Mouse (Mus musculus) lung, postnatal 4 days (tissue): Measurements from ENCODE around the gene Maml1.
A peak's percentile ranks its signal among the peaks of the same experiment; 100 is the strongest.
"Not testable (repeated sequence)": the region's sequence is repeated elsewhere in the genome, so short reads cannot be mapped to it uniquely, and the experiment has no call there.

Source experiments
- DNase-seq, 2 experiments: peaks; one replicate each; pipeline ENCODE4 v3.0.0; 2021

The Maml1 gene

DNA sequence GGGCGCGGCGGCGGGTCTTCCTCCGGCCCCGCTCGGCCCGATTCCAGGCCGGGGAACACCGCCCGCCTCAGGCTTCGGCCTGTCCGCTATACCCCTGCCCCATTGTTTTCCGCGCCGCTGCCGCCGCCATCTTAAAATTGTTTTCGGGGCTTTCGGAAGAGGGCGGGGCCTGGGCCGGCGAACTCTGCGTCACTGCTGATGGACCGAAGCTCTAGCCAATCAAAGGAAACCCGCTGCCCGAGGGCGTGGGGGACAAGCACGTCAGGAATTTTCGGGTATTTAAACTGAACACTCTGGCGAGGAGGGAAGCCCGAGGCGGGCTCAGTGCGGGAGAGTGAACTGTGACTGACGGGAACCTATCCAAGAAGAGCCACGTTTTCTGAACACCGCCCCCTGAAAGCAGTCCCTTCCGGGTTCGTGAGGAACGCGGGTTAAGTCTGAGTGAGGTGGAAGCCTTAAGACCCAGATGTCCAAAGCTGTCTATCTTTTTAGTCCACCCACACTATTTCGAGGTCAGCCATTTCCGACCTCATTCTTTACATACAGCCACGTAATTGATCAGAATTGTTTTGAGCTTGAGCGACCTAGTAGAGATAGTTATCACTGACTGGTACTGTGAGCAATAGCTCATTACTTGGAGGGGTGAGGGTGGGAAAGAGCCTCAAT lies at the start of gene Maml1:
TSS of gene Maml1 (minus strand) at position 122 of the 666 bp plus-strand sequence.
- DNase-seq: peak; percentile 98 to 99

- DNase-seq: no peak
These were observed 44.8 kb upstream of the Maml1 start for GRCm38 (mm10) chr11:50336891-50337290.

DNA sequence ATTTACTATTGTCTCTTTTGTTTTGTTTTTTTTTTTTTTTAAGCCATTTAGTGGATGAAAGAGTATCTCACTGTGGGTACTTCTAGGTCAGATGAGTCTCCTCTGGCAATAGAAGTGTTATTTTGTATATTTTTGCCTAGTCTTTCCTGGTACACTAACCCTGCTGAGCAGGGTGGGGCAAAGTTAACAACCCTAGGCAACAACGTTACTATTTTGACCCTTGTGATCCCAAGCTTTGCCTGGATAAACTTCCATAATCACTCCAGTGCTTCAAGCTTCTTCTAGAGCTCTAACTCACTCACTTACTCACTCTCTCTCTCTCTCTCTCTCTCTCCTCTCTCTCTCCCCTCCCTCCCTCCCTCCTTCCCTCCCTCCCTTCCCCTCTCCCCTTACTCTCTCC lies 44.0 kb upstream of the Maml1 start:
- no peak for DNase-seq

DNA sequence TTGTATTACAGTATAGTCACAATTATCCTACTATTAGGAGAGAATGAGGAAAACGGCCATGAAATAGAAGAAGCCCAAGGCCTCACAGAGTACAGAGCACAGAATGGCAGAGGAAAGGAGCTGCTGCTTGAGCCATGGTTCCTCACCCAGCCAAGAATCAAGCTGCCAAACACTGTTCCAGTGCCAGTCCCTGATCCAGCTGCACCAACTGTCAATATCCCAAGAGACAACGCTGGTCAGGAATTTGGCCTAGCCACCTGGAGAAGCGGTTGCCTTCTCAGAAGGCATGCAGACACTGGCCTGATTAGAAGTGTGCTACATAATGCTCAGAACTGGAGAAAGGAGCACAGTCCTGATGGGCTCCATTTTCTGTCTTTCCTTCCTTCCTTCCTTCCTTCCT lies 41.1 kb upstream of the Maml1 start:
- no peak for DNase-seq

DNA sequence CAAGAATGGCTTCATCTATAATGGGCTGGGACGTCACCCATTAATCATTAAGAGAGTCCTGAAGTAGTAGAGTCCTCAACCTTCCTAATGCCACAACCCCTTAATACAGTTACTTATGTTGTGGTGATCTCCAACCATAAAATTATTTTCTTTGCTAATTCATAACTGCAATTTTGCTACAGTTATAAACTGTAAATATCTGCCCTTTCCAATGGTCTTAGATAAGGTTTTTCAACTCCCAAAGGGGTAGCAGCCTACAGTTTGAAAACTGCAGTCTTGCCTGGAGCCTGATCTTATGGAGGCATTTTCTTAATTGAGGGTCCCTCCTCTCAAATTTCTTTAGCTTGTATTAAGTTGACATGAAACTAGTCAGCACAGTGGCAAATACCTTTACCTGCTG lies 37.3 kb upstream of the Maml1 start:
- DNase-seq: no peak

DNA sequence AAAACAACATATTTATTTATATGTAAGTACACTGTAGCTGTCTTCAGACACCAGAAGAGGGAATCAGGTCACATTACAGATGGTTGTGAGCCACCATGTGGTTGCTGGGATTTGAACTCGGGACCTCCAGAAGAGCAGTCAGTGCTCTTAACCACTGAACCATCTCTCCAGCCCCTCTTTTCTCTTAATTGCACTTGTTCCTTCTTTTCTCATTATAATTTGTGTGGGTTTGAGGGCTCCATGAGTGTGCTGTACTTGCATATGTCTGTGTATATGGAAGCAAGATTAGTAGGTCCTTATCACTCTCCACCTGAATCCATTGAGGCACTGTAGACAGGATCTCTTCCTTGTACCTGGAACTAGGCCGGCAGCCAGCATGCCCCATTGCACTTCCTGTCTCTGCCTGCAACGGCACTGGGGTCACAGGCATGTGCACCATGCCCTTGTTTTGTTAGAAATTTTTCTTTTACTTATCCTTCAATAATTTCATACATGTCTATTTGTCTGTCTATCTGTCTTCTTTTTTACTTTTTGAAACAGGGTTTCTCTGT lies 36.0 kb upstream of the Maml1 start:
- DNase-seq: no peak

DNA sequence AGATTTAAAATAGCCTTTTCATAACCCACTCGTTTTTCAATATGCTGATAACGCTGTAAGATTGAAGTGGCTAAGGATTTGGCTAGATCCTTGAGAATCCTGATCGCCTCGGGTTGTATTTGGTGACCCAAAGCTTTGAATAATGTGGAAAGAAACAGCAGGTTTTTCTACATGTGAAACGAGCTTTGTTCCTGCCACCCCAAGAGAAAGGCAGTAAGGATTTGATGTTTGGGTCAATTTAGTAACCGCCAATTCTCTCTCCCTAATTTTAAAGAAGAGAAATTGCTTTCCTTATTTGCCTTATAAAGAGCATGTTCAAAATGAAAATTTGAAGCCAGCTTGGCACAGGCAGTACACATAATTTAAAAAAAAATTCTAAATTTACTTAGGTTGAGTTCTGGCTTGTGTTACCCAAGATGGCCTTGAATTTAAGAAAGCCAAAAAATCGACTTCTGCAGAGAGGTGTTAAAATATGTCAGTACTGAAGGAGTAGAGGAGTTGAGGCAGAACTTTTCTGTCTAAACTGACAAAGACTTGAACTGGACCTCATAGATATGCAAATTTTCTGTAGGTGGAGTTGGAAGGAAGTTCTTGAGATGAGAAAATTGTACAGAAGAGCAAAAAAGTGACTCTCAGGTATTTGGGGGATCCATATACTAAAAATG lies 34.3 kb upstream of the Maml1 start:
- no peak for DNase-seq

DNA sequence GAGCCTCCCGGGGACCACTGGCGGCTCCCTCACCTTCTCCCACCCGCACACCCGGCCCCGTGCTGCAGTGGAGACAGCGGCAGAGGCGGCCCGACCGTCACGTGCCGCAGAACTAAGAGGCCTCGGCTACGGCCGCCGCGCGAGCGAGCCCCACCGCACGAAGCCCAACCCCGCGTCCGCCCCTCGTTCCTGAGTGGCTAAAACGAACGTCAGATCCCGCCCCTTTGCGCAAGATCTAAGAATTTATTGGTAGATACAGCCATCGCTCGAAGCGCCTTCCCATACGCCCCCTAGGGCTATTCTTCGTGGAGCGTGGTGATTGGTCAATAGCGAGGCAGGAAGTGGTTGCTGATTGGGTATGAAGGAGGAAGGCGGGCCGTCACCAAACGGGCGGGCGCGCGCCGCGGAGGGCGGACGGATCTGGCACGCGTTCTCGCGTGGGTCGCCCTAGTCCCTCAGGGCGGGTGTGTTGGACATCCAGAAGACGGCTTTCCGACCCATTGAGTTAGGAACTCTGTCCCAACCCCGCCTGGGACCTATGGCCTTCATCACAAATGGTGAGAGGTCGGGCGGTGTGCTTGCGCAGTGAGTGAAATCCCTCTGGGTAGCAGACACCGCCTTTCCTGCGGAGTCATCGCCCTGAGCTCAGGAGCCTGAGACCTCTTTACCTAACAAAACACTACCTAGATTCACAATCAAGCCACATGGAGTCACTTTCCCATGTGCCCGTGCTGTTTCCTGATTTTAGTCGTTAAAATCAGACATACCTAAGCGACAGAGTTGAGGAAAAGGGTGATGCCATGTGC lies 33.6 kb upstream of the Maml1 start, which contains the start of gene Canx:
TSS of gene Canx (minus strand) at position 178 of the 806 bp plus-strand sequence.
- peak; percentile 98 to 99 for DNase-seq

DNA sequence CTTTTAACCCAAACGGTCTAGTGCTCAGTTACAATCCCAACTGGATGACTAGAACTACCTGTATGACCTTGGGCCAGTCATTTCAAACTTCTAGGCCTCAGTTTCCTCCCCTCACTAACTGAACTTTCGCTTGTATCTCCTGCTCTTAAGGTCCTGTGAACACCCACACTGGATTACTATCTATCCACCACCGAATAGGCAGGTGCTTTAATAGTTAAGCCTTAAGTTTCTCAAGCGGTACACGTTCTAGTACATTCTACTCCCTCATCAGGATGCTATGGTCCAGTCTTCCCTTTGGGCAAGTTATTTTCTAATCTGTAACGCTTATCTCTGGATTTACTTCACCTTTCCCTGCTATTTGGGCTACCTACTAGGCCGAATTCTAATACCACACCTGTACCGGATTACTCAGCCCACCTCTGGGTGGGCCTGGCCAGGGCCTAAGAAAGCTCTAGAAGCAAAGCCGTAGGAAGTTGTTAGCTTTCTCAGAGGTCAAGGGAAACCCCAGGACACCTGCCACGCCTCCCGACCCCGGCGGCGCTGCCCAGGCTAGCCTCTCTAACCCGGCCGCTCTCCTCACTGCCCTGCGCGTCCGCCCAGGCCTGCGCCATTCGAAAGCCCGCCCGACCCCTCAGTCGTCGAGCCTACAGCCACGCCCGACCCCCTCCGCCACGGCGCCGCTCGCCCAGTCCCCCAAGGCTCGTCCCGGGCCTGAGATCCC lies 32.8 kb upstream of the Maml1 start:
- DNase-seq: no peak

DNA sequence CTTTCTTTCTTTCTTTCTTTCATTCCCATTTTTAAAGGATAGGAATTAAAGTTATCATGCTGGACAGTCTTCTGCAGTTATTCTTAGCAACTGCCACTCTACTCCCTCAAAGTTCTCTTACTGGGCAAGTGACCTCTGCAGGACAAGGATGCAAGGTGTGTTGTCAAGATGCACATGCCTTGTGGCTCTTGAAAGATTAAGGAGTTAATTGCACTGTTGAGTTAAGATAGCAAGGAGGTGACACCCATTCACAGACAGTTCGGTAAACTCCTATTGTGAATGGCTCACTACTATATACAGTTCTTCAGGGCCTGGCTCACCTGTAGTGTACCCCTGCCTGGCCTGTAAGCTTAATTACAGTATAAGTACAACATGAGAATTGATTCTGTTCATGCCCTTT lies 31.7 kb upstream of the Maml1 start:
- DNase-seq: no peak

DNA sequence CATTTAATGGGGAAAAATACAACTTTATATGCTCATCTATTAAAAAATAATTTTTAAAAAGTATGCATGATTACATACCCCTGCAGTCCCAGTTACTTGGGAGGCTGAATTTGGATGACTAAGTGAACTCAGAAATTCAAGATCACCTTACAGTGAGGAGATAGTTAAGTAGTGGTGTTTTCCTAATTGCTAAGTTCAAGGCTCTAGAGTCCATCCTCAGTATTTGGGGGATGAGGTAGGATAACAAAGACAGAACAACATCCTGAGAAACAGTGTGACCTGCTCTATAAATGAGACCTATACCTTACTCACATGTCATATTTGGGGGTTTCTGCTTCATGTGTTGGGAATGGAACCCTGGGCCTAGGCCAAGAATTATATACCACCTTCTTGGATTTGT lies 30.2 kb upstream of the Maml1 start:
- no peak for DNase-seq

GRCm38 (mm10) chr11:50321239-50321638 lies 29.1 kb upstream of the Maml1 start:
- DNase-seq: no peak

- DNase-seq: not testable (repeated sequence)
These were observed 27.2 kb upstream of the Maml1 start for GRCm38 (mm10) chr11:50319343-50319742.

GRCm38 (mm10) chr11:50312803-50313202 lies 20.7 kb upstream of the Maml1 start:
- DNase-seq: no peak

DNA sequence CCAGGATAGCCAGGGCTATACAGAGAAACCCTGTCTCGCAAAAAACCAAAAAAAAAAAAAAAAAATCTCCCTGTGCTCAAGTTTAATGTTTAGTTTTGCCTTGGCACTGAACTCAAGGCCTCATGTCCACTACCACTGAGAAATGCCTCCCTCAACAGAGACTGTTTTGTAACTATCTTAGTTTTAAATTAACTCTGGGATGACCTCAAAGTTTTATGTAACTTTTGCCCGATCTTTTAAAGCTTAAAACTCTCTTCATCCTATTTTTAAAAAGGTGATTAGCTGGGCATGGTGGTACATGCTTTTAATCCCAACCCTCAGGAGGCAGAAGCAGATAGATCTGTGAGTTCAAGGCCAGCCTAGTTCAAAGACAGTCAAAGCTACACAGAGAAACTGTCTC lies 11.3 kb upstream of the Maml1 start:
- DNase-seq: no peak

DNA sequence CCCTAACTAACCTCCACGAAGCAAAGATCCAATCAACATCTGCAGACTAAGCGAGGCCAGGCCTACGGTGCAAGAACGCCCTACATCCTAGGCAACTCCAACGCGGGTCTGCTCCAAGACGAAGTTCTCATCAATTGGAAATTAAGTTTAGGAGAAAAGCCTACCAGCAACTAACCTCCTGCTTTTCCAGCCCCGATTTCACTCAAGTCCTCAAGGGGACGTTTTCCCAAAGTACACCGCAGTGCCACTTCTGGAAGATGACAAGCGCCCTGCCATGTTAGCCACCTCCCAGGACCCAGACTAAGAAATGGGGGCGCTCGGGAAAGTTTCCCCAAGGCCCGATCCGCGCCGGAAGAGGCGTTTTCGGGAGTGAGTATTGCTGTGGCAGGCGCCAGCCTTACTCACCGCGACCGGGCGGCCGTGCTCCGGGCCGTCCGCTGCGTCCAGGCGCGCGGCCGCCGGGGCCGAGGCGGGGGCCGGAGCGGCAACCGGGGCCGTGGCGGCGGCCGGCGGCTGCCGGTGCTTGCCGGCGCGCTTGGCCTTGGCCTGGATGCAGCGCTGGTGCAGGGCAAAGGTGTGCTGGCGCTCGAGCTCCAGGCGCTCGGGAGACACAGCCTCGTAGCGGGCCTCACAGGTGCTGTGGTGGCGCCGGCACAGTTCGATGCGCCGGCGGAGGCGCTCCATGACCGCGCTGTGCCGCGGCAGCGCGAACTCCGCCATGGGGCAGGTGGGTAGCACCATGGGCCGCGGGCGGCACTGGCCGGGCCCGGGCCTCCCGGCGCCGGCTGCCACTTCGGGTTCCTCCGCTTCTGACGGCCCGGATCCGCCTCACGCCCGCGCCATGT lies 568 bp downstream of the Maml1 start:
- peak; percentile 70 to 72 for DNase-seq

DNA sequence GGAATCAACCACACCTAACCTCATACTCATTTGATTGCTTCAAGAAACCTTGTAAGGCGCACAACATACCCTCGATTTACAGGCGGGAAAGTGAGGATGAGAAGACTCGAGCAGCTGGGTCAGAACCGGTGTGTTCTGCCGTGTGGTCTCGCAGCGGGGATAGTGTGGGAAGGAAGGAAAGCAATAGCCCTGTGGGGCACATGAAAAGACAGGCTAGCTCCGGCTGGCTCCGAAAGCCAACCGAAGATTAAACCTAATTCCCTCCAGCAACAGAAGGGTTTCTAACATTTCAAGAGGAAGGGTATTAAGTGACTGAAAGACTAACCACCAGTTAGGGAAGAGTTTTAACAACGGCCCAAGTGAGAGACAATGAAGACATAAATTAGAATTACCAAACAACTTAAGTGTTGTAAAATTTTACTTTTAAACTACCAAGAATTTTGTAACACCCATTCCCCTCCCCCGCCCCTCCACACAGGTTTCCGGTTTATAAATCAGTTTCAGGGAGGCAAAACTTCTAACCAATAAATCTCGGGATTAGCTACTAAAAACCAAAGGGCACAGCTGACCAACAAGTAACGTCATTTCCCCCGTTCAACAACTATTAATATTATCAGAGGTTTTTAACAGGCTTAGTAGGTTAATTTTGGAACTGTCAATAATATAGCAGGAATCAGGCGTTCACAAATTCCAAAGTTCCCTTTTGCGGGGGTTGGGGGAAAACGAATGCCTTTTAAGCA lies 1.5 kb downstream of the Maml1 start:
- no peak for DNase-seq

- DNase-seq: no peak
These were observed 5.7 kb downstream of the Maml1 start for GRCm38 (mm10) chr11:50286428-50286827.

DNA sequence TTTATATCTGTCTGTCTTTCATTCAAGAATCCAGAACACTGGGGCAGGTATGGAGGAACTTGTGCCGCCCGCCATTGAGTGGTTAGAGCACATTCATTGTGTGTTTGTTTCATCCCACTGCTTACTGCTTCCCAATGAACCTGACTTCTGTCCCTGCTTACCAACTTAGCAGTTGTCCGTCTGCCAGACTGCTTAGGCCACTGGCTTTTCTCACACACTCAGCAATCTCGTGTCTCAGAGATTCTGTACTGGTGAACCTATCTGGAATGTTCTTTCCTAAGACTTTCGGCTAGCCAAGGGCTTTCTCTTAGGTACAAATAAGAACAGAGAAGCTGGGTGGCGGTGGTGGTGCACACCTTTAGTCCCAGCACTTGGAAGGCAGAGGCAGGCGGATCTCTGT lies 6.4 kb downstream of the Maml1 start:
- DNase-seq: no peak

DNA sequence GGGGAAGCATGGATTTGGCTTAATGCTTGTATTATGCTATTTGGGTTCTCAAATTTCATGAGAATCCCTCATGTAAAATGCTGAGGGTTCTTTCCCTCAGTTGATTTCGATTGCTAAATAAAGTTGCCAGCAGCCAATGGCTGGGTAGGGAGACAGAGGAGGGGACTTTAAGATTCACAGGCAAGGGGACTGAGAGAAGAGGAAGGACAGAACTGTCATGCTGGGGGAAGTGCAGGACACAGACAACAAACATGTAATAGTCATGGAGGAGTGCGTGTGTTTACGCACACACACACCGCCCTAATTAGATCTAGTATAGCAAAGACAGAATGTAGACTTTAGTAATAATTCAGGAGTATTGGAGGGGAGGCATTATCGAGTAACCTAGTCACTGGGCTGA lies 6.8 kb downstream of the Maml1 start:
- DNase-seq: no peak

DNA sequence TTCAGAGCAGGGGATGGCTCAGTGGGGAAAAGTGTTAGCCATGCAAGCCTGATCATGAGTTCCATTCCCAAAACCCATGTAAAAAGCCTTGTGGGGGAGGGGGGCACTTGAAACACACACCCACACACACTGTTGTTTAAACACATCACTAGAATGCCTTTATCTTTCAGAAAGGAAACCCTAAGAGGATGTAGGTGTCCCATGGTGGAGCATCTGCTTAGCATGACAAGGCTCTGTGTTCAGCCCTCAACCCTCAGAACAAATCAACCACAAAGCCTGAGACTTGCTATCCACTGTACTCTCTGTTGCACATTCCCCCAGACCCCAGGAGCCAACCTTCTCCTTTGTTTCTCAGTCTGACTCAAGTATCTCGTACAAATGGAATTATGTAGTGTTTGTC lies 12.1 kb downstream of the Maml1 start:
- DNase-seq: no peak
